Mouse (Mus musculus) lung, postnatal 10 days (tissue): ENCODE measurements around the gene Hlx.

Experiments used
- DNase-seq: peaks from one replicate; pipeline ENCODE4 v3.0.0; 2021

The Hlx gene

DNA sequence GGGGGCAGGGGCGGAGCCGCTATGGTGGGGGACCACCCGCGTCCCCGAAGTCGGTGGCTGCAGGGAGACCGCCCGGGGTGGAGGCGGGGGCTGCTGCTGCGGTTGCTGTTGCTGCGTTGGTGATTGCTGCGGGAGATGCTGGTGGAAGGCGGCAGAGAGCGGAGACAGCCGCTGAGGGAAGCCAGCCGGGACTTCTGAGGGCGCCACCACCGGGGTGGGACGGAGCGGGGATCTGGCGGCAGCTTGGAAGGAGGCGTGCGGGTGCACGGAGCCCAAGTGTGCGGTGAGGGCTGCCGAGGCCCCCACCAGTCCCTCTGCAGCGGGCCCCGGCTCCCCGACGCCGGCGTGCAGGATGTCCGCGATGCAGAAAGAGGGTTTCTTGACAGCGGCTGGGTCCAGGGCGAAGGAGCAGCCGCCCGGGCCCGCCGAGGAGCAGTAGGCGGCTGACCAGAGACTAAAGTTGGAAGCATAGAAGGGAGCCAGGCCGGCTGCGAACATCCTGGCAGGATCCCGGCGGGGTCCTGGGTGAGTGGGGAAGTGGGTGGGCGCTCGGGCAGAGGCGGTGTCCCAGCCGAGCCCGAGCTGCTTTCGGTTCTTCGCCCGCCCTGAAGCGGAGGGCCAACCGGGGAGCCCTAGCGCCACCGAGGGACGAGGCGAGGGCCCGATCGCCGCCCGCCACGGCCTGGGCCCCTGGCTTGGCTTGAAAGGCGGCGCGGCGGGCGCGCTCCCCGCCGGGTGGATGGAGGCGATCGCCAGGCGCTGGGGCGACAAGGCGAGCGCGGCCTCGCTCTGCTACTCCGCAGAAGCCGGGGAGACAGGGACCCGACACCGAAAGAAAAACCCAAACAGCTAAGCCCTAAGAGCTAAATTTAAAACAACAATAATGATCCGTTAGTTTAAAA is 524 bp downstream of the Hlx start:
- DNase-seq, result peak; percentile 72

DNA sequence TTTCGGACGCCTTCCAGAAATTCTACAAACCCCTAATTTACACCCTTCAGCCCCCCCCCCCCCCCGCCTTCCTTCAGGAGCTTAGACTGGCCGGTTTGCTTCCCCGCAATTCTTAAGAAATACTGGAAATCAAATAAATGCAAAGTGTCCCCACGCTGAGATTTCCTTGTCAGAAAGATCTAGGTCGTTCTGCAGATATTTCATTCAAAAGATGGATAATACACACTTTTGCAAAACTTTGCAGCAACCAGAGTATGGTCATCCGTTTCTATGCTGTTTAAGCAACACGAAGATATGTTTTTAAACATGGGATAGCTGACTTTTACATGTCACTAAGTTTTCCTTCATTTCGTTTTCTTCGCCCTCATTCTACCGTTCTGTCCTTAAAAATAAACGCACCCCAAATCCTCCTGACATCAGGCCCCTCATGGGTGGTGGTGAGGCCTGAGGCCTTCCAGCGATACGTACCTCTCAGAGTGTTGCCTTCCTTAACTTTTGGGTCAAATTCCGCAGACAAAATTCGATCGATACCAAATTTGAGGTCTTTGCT is 1.3 kb downstream of the Hlx start:
- no peak for DNase-seq

DNA sequence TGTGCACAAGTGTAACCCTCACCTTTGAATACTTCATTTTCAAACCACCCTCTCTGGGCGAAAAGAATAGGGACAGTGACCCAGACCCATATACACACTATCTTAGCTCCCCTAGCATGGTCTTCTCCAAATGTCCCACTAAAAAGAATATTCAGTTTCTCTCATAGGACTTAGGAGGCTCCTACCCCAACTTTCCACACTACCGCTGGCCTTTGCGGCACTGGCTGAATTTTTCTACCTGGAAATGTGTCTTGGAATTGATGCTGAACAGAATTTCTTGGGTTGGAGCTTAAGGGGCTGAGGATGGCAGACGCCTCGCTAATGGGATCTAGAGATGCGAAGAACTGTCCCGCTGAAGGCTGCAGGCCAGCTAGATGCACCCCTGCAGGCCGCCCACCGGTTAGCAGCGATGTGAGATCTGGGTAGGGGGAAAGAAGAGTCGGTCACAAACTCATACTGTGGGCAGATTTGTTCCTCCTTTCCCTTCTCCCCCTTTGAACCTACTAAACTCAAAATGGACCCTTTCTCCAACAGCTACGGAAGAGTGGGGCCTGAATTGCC is 1.9 kb downstream of the Hlx start:
- no peak for DNase-seq

DNA sequence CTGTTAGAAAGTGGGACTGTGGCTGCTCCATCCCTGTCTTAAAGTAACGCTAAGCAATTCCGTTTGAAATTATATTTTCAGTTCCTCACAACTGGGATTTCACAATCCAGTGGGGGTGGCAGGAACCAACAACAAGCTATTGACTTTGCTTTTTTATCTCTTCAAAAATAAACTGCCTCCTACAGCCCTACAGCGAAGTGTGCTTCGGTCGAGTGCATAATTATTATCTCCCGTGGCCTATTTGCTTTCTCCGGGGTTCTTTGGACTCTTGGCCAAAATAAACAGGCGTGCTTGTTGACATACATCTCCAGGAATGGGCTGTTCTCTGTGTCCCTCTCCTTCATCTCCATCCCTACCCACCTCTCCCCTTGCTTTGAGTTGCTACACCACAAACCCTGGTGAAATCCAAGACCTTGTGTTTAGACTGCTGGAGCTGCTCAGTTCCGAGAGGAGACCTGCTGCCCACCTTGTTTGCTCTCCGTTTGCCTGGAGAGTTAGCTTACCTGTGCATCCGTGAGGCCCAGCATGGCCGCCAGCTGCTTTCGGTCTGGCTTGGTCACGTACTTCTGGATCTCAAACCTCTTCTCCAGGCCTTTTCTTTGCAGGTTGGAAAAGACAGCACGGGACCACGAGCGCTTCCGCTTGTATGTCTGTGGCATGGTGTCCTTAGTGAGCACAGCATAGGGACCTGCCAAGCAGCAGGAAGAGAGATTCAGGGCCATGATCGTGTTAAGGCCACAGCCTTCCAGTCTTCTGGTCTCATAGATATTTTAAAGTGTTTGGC is 2.9 kb downstream of the Hlx start:
- DNase-seq, result peak; percentile 33

DNA sequence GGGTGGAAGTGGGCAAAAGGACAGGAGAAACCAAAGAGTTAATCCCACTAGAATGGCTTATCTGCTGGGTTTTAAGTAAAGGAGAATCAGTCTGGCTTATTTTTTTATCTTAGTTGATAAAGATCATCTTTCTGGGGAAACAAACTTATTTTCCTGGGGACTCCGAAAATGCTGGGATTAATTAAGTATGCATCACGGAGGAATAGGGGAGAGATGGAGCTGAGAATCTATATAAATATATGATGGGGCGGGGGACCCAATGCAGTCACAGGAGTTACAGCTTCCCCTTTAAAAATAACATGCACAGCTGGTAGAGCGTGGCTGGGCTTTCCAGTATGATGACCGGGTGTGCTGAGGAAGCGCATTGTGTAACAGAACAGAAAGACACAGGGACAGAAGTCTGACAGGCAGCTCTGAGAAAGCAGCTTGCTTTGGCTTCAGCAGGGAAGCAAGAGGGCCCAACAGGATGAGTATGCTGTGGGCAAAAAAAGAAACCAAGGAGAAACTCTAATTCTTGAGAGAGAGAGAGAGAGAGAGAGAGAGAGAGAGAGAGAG is 3.8 kb downstream of the Hlx start:
- peak; percentile 47 for DNase-seq

DNA sequence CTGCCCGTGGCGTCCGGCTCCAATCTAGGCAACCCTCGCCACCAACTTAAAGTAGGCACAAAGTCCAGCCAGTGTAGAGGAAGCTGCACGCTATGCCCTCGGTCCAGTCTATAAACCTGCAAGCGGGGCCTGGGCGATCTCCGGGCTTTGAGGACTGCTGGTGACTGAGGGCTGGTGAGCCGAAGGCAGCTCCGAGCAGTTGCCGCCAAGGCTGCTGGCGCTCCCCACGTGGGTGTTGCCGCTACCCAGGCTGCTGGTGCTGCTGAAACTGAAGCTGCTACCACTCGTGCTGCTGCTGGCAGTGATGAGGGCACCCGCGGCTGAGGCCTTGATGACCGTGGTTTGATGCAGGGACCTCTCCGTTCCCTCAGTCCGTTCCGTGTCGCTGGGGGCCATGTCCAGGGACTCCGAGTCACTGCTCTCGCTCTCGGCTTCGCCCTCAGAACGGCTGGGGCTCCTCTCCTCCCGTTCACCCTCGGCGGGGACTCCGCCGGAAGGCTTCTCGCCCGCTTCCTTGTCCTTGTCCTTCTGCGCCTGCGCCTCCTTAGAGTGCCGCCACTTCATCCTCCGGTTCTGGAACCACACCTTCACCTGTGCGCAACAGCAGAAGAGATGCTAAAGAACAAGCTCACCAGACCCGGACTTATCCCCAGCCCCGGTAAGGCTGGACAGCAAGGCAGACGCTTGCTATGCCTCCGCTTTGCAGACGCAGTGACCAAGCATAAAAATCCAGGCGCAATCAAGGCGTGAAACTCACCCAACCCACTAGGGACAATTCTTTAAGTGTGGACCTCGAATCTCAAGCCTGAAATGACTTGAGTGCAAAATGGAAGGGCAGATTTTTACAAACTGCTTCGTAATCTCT is 4.8 kb downstream of the Hlx start:
- DNase-seq, result peak; percentile 35

DNA sequence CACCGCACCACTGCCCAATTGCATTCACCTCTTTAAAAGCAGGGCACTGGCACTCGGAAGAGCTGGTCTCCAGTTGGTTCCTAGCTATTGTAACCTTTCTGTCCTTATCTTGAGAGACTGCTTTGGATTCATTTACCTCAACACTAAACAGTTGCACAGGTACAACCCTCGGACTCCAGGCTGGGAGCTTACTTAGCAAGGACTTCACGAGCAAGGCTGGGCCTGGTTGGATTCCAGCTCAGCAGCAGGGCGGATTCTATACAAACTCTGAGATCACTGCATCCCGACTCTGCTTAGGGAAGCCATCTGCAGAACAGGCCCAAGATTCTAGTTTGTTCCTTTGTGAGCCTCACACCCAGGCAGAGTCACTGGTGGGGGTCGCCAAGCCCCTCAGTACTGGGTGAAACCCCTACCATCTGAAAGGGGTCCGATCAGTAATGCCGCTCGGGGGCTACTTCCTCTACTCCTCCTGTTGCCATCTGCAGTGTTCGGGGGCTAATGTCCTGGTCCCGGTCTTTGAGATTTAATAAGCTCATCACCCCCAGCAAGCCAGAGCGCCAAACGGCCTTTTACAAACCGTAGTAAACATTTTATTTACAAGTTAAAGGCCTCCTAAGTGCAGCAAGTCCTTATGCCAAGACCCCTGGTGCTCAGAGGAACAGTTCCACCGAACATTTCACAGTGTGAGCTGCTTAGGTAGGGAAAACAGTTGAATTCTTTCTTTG is 5.7 kb downstream of the Hlx start:
- no peak for DNase-seq

DNA sequence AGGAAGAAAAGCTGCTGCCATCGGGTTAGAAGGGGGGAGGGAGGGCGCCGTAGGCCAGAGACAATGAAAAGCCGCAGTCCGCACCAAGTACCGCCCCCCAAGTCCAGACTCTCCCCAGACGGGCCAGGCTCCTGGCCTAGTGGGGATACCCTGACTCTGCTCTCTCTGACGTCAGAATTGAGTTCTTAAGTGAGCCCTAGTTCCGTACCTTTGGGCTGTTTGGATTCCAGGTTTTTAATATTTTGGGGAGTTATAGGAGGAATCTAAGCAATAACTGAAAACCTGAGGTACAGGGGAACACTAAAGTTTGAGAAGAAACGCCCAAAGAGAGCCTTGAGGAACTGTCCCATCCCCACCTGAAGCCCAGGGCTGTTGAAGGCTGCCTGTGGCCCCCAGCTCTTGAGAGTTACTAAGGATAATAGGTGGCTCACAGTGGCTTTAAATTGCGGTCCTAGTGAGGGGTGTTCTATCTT is 7.1 kb downstream of the Hlx start:
- no peak for DNase-seq

DNA sequence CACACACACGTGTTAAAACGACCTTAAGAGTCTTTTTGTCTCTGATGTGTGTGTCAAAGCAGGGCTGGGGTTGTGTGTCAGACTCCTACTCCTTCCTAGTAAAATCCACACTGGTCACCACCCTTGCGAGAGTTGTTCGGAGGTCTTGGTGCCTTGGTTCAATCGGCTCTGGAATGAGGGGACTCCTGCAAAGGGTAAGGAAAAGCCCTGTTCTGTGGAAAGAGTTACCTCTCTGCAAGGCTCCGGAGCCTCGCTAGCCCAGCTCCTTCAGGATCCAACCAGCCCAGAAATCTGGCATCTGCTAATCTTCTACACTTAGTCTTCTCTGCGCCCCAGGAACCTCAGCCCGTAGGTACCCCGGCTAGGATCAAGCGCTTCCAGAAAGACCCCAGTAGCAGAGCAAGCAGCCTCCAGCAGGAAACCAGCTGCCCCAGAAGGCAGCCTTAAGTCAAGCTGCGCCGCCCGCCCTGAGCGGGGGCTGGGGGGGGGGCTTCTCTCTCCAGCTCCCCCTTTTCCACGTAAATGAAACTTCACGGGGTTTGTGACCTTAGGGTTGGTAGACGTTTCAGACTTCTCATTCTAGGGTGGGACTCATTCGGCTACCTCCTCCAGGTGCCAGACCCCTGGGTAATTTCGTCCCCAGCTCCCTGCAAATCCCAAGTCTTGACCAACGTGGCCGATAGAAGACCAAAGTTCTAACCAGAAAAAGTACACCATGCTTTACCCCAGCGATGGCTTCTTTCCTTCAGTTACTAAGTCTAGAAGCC is 7.7 kb downstream of the Hlx start:
- no peak for DNase-seq

DNA sequence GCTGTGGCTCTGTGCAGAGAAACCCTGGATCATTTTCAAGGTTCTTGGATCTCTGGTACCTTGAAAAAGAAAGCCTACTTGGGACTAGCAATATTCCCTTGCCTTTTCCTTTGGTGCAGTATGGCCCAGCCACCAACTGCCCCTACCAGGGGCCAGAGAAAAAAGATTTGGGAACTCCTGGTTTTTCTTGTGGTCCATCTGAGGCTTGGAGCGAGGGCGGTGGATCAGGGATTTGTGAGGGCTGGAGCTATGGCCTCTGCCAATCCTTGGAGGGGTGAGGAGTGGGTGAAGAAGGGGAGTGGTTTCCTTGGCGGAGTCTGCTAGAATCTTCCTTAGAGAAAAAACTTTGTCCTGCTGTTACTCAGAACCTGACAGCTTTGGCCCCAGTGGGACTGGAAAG is 8.5 kb downstream of the Hlx start:
- DNase-seq, result no peak

DNA sequence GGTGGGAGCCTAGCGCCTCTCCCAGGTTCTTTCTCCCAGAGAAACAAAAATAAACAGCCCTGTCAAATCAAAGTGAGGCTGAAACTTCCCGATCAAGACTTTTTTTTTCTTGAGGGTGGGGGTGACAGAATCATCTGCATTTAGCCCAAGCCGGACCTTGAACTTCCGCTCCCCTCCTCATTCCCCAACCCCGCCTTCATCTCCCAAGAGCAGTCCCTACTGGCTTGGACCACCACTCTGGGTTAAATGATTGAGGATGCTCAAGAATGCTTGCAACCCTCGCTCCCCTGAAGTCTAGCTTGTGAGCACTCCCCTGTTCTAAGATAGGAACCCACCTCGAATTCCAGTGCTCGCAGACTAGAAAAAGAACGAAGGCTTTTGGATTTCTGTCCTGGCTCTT is 11.3 kb downstream of the Hlx start:
- no peak for DNase-seq

DNA sequence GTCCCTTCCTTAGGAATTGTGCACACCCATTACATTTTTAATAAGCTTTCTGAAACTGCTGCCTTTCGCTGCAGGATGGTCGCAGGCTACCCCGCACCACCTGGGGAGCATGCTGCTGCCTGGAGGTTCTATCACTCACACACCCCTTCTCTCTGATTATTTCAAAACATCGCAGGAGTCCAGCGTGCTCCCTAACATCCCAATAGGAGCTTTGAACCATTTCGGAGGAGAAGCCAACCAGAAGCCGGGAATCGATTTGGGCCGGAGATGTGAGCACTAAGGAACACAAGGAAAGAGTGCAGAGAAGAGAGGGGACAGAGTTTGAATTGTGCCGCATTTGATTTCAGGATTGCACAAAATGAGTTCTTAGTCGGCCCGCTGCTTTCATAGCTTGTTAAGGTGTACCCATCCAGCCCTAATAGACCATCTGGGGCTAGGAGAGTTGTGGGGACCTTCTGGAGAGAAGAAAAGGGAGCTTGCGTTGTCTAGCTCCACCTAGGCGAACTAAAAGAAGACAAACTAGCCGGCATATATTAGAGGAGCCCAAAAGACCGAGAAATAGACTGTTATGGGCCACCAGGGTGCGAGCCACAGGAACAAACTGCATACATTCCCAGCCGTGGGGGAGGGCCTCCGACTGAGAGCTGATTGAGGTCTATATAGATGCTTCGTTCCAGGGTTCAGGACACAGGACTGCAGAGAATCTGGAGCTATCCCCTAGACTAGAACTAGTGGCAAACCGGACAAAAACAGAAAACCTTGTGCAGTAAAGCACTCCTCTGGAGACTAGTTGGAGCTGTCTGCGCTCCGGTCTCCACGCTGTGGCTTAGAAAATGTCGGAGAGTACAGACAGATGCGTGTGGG is 12.0 kb downstream of the Hlx start:
- no peak for DNase-seq

DNA sequence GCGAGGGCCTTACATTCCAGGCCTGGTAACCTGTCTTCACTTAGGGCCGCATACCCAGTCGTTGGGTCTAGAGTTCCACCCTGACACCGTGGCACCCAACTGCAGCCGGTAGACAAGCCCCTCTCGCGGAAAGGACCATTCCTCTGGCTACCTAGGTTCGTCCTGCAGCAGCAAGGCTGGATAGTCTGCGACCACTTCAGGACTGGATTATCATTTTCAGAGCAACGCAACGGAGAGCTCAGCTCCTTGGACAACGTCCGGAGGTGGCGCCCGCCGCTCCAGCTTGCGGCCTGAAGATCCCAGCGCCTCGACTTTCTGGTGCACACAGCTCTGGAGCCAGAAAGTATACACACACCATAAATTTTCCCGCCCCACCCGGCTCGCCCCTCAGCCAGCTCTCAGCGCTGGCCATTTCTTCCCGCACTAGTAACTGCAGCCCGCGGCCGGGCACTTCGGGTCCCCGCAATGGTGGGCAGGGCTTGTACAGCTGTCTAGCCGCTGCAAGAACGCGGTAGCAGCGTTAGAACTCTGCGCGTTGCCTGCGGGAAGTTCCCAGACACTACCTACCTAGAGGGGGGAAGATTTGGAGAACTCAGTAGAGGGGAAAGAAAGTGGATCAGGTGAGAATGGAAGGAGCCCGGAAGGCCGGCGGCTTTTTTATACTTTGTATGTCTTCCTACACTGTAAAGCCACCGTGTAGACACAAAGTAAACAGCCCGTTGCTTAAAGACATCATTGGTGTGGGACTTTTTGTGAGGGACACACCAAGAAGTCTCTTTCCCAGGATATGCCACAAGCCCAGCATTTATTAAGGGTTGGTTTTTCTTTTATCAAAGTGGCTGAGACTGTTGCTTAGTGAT is 13.9 kb downstream of the Hlx start:
- DNase-seq, result peak; percentile 47

DNA sequence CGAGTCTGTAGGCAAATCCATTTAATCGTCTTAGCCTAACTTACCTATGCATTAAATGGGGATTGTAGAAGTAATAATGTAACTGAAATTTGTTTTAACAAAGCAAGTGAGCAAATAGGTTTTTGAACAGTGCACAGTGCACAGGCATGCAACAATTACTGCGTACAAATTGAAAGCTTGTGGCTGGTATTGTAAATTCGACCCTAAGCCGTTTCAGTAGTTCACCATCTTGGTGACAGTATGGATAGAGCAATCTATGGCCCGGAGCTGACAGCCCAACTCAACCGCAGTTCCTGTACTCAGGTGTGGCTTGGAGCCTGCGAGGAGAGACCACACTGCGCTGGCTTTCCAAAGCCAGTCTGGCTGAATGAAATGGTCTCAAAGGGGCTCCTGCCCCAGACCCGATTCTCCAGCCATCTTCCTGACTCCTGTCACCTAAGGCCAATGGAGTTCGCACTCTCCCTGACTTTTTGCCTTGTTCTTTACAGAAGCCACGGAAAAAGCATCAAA is 14.7 kb downstream of the Hlx start:
- DNase-seq, result no peak

DNA sequence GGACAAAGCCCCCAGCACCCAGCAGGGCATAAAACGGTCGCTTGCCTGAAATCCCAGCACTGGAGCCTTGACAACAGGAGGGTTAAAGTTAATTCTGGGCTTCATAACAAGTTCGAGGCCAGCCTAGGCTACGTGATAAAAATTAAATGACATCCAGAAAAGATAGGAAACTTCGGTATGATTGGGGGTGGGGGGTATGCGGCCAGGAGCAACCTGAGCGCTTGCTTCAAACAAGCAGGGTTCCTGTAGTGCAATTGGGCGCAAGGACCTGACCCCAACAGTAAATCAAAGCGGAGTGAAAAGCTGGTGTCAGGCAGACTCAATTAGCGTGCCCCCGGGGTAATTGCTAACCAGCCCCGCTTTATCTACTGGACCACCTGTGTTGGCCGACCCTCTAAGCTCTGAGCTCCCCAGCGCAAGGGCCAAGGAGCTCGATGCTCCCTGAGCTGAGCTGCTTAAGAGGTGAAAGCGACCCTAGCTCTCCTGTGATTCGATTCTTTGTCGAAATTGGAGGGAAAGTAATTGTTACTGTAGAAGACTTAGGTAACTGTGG is 15.3 kb downstream of the Hlx start:
- no peak for DNase-seq

DNA sequence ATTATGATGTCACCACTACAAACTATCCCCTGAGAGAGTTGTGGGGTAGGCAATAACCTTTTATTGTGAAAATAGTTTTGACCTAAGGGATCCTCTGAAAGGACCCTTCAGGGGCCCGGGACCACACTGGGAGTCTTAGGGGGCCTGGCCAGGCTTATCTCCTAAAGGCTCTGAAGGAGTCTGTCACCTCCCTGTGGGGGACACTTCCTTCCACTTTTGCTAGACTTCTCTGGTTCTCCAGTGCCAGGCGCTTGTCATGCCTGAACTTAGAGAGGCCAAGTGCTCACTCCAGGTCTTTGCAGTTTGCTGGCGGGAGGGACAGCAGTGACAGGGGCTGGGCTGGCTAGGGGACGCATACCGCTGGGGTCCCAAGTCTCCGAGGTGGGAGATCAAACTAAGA is 16.3 kb downstream of the Hlx start:
- no peak for DNase-seq

DNA sequence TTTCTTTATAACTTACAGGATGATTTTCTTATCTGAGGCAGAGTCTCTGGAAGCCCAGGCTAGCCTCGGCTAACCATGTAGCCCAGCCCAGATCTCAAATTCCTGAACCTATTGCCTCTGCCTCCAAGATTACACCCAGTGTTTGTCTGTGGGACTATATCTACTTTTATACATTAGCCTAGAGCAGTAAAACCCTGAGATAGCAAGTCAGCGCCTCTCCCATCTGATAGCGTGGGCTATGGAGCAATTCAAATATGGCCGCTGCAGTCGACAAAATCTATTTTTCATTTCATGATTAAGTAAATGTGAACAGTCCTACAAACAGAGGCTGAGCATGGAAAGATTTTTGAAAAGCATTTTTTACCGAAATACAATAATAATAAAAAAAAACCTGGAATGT is 16.7 kb downstream of the Hlx start:
- no peak for DNase-seq

DNA sequence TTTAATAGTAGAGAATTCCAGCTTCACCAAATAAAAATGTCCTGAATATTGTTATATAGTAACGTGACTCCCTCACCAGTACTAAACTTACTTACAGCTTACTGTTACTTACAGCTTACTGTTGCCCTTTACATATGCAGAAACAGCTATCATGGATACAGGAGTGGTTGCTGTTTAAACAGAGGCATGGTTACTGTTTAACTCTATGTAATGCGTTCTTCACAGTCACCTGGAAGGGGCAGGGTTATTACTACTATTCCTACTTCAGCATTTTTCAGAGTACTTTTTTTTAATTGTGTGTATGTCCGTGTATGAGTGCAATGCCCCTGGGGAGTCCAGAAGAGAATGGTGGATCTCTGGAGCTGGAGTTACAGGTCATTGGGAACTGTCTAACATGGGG is 17.9 kb downstream of the Hlx start:
- DNase-seq, result no peak
